Mouse (Mus musculus): ENCODE data around the gene Spata5.

Spata5 gene

GRCm38 (mm10) chr3:37420641-37421040 lies 945 bp downstream of the Spata5 start:
- peak; percentile 53 for DNase-seq (ENCODE audit: low spot score)

- peak; percentile 11 for DNase-seq (ENCODE audit: low spot score)
Measured at GRCm38 (mm10) chr3:37421179-37421578, 1.5 kb downstream of the Spata5 start.

- no peak for DNase-seq (ENCODE audit: low spot score)
Measured at GRCm38 (mm10) chr3:37426069-37426468, 6.4 kb downstream of the Spata5 start.

- no peak for DNase-seq (ENCODE audit: low spot score)
Measured at GRCm38 (mm10) chr3:37430359-37430758, 10.7 kb downstream of the Spata5 start.

- no peak for DNase-seq (ENCODE audit: low spot score)
Measured at GRCm38 (mm10) chr3:37439770-37440169, 20.1 kb downstream of the Spata5 start.

- no peak for DNase-seq (ENCODE audit: low spot score)
Measured at GRCm38 (mm10) chr3:37443409-37443808, 23.7 kb downstream of the Spata5 start.

GRCm38 (mm10) chr3:37455992-37456391 lies 36.3 kb downstream of the Spata5 start:
- no peak for DNase-seq (ENCODE audit: low spot score)

- peak; percentile 34 for DNase-seq (ENCODE audit: low spot score)
Measured at GRCm38 (mm10) chr3:37468170-37468569, 48.5 kb downstream of the Spata5 start.

- no peak for DNase-seq (ENCODE audit: low spot score)
Measured at GRCm38 (mm10) chr3:37469353-37469752, 49.7 kb downstream of the Spata5 start.

GRCm38 (mm10) chr3:37470867-37471266 lies 51.2 kb downstream of the Spata5 start:
- DNase-seq (ENCODE audit: low spot score) = no peak

- peak; percentile 19 for DNase-seq (ENCODE audit: low spot score)
Measured at GRCm38 (mm10) chr3:37472461-37472860, 52.8 kb downstream of the Spata5 start.

GRCm38 (mm10) chr3:37476485-37476884 lies 56.8 kb downstream of the Spata5 start:
- no peak for DNase-seq (ENCODE audit: low spot score)

- DNase-seq (ENCODE audit: low spot score) = no peak
Measured at GRCm38 (mm10) chr3:37477438-37478188, 57.9 kb downstream of the Spata5 start.

- DNase-seq (ENCODE audit: low spot score) = no peak
Measured at GRCm38 (mm10) chr3:37479771-37480170, 60.1 kb downstream of the Spata5 start.

- DNase-seq (ENCODE audit: low spot score) = no peak
Measured at GRCm38 (mm10) chr3:37481295-37481694, 61.6 kb downstream of the Spata5 start.

- DNase-seq (ENCODE audit: low spot score) = no peak
Measured at GRCm38 (mm10) chr3:37482720-37483119, 63.0 kb downstream of the Spata5 start.

GRCm38 (mm10) chr3:37483709-37484265 lies 64.1 kb downstream of the Spata5 start:
- no peak for DNase-seq (ENCODE audit: low spot score)

GRCm38 (mm10) chr3:37487639-37488038 lies 67.9 kb downstream of the Spata5 start:
- no peak for DNase-seq (ENCODE audit: low spot score)

GRCm38 (mm10) chr3:37488173-37488572 lies 68.5 kb downstream of the Spata5 start:
- no peak for DNase-seq (ENCODE audit: low spot score)

- DNase-seq (ENCODE audit: low spot score) = no peak
Measured at GRCm38 (mm10) chr3:37490025-37490424, 70.3 kb downstream of the Spata5 start.

GRCm38 (mm10) chr3:37500939-37501338 lies 81.2 kb downstream of the Spata5 start:
- no peak for DNase-seq (ENCODE audit: low spot score)

- no peak for DNase-seq (ENCODE audit: low spot score)
Measured at GRCm38 (mm10) chr3:37502552-37502951, 82.9 kb downstream of the Spata5 start.

- DNase-seq (ENCODE audit: low spot score) = no peak
Measured at GRCm38 (mm10) chr3:37503846-37504245, 84.2 kb downstream of the Spata5 start.

Data from embryo, embryonic 10.5 days (tissue).